Mouse (Mus musculus): ENCODE measurements around the gene Myo18a.

DNA sequence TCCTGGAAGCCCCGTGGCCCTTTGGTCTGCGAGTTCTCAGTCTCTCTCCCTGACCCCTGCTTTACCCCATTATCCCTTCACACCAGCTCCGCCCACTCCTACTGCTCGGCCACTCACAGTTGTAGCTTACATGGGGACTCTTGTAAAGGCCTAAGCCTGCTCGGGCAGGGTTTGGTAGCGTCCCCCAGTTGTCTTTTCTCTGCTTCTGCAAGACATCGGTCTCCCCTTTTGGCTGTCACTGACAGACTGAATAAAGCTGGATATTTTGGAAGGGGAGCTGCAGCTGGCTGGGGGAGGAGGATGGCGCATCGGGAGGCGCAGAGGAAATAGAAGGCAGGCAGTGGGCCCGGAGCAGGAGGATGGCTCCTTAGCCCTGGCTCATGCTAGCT is 113.7 kb downstream of the Myo18a start:
- TF ChIP-seq POLR2A (IDR thresholded peaks at IDR 0.05; ENCODE audit: borderline replicate concordance, extremely low read depth, low read depth, low read length), result no peak
- TF ChIP-seq CTCF (IDR thresholded peaks at IDR 0.05; ENCODE audit: insufficient read depth, low read length), result no peak

Measured in lung, adult 2 months (tissue).